Mouse (Mus musculus) testis, adult 2 months (tissue): Measurements from ENCODE around the gene Chd9.

Experiments used
- CTCF ChIP-seq: fragments of 200-500 bp; IDR thresholded peaks from 2 replicates; pipeline ENCODE4 v1.5.1; 2012; ENCODE audit warnings: low read depth, mild to moderate bottlenecking, inconsistent platforms, low read length, moderate library complexity; ENCODE audit not compliant: control insufficient read depth, insufficient read depth, insufficient replicate concordance
- POLR2A ChIP-seq: fragments of 200-500 bp; IDR thresholded peaks from 2 replicates; pipeline ENCODE4 v1.6.1; 2012; ENCODE audit warnings: low read depth, mild to moderate bottlenecking, inconsistent platforms, low read length, moderate library complexity; ENCODE audit not compliant: control insufficient read depth

DNA sequence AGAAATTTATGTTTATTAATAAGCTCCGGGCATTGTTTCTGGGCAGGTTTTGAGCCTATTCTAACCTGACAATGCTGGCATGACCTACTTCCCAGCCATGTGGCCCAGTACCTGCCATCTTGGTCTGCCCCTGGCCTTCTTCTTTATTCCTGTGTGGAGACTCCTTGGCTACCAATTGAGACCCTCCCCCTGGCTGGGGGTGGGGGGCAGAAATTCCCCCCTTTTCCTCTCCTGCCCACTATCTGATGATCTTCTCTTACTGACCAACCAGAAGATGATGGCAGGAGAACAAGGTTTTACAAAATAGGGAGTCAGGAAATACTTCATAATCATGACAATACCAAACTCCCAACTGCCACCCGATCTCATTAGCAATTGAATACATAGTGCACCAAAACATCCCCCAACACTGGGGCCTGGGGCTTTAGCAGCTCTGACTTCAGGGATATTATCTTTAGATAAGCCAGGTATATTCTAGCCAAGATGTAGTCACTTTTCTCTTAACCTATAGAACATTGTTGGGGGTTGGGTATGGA is 76.1 kb downstream of the Chd9 start:
- TF ChIP-seq POLR2A (no peak), CTCF (no peak)
